ENCODE assay signal across 20 mouse cellular contexts in the genomic region with DNA sequence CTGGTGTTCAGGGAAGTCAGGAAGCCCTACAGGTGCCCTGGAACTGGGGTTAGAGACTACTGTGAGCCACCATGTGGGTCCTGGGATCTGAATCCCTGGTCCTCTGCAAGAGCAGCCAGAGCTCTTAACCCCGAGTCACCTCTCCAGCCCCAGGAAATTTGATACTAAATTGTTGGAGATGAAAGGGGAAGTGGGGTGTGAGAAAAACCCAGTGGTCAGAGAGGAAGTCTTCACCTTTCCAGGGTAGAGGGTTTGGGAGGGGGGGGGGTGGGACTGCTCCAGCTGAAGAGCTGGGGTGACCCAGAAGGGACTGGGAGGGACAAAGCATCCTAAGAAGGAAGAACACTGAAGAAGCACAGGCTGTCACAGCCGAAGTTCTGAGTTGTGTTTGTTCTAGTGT. TPM values are rescaled to one million over a fixed set of nuclear protein-coding genes. Genes with fewer than 3 reads are reported as not detected.
"Had no signal": no experiment of that assay in that cellular context is flagged by ENCODE, and none has a peak within 500 bp of the region (broad histone marks: within the 10 kb centered on the region; RNA-seq: fewer than 3 reads in every experiment).

No protein-coding gene starts in this region.

- H3K4me3 ChIP-seq: lung, embryonic 15.5 days; megakaryocyte, embryonic 14.5 days; midbrain, embryonic 13.5 days; midbrain, embryonic 15.5 days; neural tube, embryonic 12.5 days; stomach, embryonic 15.5 days had no signal

- H3K4me2 ChIP-seq: lung, embryonic 15.5 days; midbrain, embryonic 11.5 days; midbrain, embryonic 13.5 days; midbrain, embryonic 15.5 days; neural tube, embryonic 12.5 days; stomach, embryonic 15.5 days had no signal

- H3K27ac ChIP-seq: lung, embryonic 15.5 days; macrophage; midbrain, embryonic 13.5 days; midbrain, embryonic 15.5 days; neural tube, embryonic 12.5 days; stomach, embryonic 15.5 days; stomach, postnatal 0 days had no signal

- H3K9me3 ChIP-seq: lung, embryonic 15.5 days; megakaryocyte, embryonic 14.5 days; midbrain, embryonic 13.5 days; midbrain, embryonic 15.5 days; neural tube, embryonic 12.5 days; stomach, embryonic 15.5 days had no signal

- H3K4me1 ChIP-seq: lung, embryonic 15.5 days; midbrain, embryonic 13.5 days; midbrain, embryonic 15.5 days; neural tube, embryonic 12.5 days; stomach, embryonic 15.5 days had no signal

- H3K36me3 ChIP-seq: stomach, embryonic 15.5 days had no signal

- DNase-seq: liver, postnatal 0 days; lung, adult 2 months; lung, postnatal 14 days; lung, postnatal 36 days; right cerebral cortex, postnatal 14 days; thymus, adult 2 months; thymus, postnatal 25 days; thymus, postnatal 4 days had no signal

- ATAC-seq: liver, postnatal 0 days; lung, postnatal 0 days; midbrain, embryonic 13.5 days; midbrain, embryonic 15.5 days had no signal

- H3K27me3 ChIP-seq: lung, embryonic 15.5 days; megakaryocyte, embryonic 14.5 days; midbrain, embryonic 13.5 days; midbrain, embryonic 15.5 days; neural tube, embryonic 12.5 days; stomach, embryonic 15.5 days had no signal

- H3K9ac ChIP-seq: liver, postnatal 0 days; lung, embryonic 15.5 days; midbrain, embryonic 13.5 days; midbrain, embryonic 15.5 days; neural tube, embryonic 12.5 days; stomach, embryonic 15.5 days had no signal

RNA-seq across cellular contexts. Expression of gene Tpbgl, which starts 19.3 kb away (rescaled TPM):
- total RNA-seq: monocyte, adult 5-6 weeks; neutrophil, adult 5-6 weeks had no signal
